Mouse (Mus musculus) cortical plate, adult 2 months (tissue): Measurements from ENCODE around the gene Zfp784.

Experiments used
- CTCF ChIP-seq: fragments of 200-500 bp; IDR thresholded peaks from 2 replicates; pipeline ENCODE4 v1.5.1; 2011; ENCODE audit warnings: mild to moderate bottlenecking, control low read depth, low read length; ENCODE audit not compliant: insufficient read depth; ENCODE audit errors: extremely low read depth
- POLR2A ChIP-seq: fragments of 200-500 bp; IDR thresholded peaks from 2 replicates; pipeline ENCODE4 v1.6.1; 2011; ENCODE audit warnings: mild to moderate bottlenecking, low read length, control low read depth; ENCODE audit not compliant: insufficient read depth; ENCODE audit errors: extremely low read depth

DNA sequence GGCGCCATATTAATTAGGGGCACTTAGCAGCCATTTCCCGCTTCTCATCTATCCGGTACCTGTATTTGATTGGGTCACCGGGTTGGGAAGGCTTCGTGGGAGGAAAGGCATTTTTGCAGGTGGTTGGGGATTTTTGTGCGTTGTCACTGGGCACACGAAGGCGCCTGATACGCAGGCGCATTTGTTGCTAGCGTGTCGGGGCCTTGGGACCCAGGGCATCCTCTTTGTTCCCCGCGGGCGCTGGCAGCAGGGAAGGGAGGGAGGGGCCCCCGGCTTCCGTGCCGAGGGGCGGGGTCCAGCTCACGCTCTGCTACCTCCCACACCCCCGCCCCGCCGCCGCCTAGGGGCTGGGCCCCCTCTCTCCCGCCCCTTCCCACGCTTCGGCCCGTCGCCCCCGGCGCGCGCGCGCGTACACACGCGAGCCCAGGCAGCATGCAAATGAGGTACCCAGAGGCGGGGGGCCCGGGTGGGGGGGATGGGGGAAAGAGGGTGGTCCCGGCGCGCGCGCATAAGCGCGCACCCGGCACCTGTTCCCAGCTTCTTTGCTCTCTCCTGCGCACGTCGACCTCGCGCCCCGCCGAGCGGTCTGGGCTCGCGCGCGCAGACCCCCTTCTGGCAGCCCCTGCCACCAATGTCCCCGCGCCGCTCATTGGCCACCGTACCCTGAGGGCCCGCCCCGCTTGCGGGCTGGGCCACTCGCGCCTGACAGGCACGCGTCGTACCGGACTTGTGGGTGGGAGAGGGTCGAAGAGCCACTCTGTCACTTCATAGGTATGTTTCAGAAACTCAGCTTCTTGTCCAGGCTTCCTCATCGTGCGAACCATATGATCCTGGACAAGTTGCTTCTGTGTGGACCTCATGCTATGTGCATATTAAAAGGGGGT lies 22.9 kb downstream of the Zfp784 start, which contains the start of gene Gm44973:
- no peak for TF ChIP-seq CTCF
- 0 out of 2 replicates have a peak, but pooled peaks have one; percentile 4 for TF ChIP-seq POLR2A
